Mouse (Mus musculus) liver, embryonic 14.5 days (tissue): ENCODE results near the gene Stat3.

Experiments
- CTCF ChIP-seq: IDR thresholded peaks from 2 replicates; pipeline ENCODE4 v1.5.1; 2016; ENCODE audit warnings: antibody characterized with exemption, low read depth, control low read depth
- EP300 ChIP-seq: IDR thresholded peaks from 2 replicates; pipeline ENCODE4 v1.6.1; 2016; ENCODE audit warnings: antibody characterized with exemption, low read depth

GRCm38 (mm10) chr11:100965760-100966159 lies 26.4 kb upstream of the Stat3 start:
- TF ChIP-seq CTCF (no peak), EP300 (no peak)
